Mouse (Mus musculus) mesoderm, embryonic 11.5 days (tissue): Measurements from ENCODE around the gene Zwilch.
A peak's percentile ranks its signal among the peaks of the same experiment; 100 is the strongest.

Source experiments
- DNase-seq: peaks from one replicate; pipeline ENCODE4 v3.0.0-alpha.2; 2012; ENCODE audit warnings: low read depth, low spot score

The Zwilch gene

DNA sequence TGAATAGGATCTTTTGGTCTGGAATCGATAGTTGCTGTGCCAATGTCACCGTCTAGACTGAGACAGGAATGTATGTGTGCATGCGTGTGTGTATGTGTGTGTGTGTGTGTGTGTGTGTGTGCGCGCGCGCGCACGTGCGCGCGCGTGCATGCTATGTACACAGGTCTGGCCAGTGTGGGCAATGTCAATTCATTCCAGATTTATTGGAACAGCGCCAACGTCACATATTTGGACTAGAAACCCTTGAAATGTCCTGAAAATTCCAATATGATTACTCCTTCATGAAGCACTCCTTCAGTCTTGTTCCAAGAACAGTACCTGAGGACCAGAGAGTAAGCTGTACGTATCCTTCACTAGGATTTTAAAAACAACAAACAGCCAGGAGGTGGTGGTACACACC lies 62.4 kb downstream of the Zwilch start:
- no peak for DNase-seq

DNA sequence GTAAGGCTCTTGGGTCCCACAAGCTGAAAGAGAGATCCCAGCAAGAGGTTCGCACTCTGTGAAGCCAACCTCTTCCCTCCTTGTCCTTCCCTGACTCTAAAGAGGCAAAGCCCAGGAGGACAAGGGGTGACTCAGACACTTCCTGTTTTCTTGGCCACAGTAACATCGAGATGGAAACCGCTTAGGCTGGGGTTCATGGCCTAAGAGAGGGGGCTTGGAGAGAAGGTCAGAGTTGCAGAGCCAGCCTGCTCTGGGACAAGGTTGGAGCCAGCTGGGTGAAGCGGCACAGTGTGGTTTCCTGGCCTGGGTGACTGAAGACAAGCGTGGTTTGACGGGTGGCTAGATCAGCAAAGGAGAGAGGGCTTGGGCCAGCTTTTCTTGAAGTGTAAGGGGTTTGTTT lies 67.6 kb downstream of the Zwilch start:
- DNase-seq: no peak

DNA sequence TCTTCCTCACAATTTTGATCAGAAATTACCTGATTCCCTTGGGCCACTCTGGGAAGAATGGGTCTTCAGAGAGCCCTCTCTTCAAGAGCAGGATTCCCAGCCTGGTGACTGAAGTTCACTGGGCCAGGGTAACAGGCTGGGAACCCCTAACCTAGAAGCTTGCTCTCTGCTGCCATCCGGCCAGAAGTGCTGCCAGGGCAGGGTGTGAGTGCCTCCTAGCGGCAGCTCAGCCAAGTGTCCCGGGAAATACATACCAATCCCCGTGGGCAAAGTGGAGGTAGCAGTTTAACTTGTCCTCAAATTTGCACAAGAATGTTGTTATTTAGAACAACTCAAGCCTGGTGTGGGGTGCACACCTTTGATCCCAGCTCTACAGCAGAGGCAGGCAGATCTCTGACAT lies 72.5 kb downstream of the Zwilch start:
- DNase-seq: peak; percentile 84

DNA sequence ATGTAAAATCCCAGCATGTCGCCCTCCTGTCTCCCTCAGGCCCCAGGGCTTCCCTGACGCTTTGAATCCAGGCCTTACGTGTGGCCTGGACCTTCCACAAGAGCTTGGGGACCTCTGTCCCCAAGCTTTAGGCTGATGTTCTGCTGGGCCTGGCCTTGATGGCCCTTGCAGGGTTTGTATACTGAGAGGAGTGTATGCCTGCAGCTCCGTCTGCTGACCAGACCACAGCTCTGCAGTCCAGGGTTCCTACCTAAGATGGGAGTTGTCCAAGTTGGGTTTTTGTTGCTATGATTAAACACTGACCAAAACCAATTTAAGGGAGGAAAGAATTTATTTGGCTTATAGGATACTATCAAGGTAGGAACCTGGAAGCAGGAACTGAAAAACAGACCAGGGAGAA lies 74.6 kb downstream of the Zwilch start:
- no peak for DNase-seq

DNA sequence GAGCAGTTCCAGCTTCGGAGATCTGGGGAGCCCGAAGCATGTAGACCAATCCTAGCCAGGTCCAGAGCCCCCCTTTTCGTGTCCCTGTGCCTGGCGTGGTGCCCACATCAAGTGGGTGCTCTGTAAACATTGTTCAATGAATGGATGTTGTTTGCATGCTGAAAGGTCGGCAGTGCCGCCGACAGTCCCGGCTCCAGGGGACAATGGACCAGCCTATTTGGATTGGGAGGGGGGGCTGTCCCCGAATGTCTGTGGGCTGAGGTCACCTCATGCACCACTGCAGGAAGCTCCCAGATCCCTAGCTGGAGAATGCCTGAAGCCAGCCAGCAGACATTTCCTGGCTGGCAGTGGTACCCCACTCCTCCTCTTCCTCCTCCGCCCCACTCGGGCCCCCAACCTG lies 78.8 kb downstream of the Zwilch start:
- DNase-seq: no peak

DNA sequence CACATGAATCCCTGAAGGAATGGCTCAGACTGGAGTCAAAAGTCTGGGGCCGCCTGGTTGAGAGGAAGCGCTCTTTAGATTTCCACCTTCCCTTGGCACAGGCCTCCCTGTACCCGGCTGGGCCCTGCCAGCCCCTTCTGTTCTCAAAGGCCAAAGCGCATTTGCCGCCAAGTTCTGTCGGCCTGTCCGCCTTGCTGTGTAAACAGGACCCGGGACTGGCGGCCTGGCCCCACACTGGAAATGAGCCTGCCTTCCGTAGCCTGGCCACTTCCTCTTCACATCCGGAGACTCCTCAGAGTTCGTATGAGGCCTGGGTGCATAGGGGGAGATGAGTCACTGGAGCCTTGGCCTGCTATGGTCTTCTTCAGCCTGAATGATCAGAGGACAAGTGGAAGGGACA lies 83.9 kb downstream of the Zwilch start:
- DNase-seq: no peak

DNA sequence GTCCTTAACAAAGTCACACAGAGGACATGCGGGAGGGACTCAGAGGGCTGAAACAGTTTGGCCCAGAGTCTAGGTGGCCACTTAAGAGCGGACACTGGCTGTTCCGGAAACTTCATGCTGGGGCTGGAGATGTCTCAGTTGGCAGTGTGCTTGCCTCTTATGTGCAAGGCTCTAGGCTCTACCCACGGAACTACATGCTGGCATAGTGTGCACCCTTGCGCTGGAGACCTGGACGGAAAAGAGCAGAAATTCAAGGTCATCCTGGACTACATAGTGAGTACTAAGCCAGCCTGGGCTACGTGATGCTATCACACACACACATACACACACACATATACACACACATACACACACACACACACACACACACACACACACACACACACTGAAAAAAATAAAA lies 84.6 kb downstream of the Zwilch start:
- no peak for DNase-seq

DNA sequence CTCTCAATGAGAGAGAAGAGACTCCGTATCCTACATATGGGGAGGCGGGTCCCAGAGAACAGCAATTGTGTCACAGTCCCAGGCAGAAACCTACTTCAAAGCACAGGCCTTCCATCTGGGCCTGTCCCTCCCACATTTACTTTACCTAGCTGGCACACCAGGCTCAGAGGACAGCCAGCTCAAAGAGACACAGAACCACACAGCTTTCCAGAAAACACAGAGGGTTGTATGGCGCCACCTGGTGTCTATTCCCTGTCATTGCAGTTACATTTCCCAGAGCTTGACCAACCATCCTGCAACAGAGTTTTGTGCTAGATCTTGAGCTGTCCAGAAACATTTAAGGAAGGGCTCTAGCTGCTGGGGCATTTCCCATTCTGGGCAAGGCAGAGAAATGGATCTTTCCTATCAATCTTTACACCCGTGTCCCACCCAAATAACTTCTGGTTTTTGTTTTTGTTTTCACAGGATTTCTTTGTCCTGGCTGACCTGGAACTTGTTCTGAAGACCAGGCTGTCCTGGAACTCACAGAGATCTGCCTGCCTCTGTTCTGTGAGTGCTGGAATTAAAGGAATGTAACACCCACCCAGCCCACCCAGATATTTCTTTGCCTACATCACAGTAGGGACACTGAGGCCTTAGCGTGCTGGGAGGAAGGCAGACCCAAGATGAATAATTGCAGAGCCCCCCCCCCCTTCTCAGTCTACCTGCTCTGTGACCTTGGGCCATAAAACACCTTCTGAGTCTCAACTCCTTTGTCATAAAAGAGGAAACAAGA lies 85.3 kb downstream of the Zwilch start:
- peak; percentile 83 for DNase-seq
